Mouse (Mus musculus) midbrain, postnatal 0 days (tissue): Measurements from ENCODE around the gene Ms4a5. TPM values are rescaled to one million over a fixed set of nuclear protein-coding genes. Genes with fewer than 3 reads are reported as not detected.
"Not testable (repeated sequence)": the region's sequence is repeated elsewhere in the genome, so short reads cannot be mapped to it uniquely, and the experiment has no call there.

Experiments used
- ATAC-seq: fragments of 200-750 bp; cut with Nextera tagmentation; 2 replicates; pipeline ENCODE4 v1.8.0; 2017; ENCODE audit warnings: moderate number of reproducible peaks, mild to moderate bottlenecking, moderate TSS enrichment, moderate library complexity; ENCODE audit not compliant: low FRiP score
- DNase-seq: peaks from one replicate; pipeline ENCODE4 v3.0.0-alpha.2; 2015; ENCODE audit warnings: low spot score
- H3K27ac ChIP-seq: fragments of 300-500 bp; sonication (generic); 2 replicates; pipeline ENCODE4 v1.5.1; 2014; ENCODE audit warnings: low read depth, mild to moderate bottlenecking, low read length, mixed read lengths
- H3K27me3 ChIP-seq: fragments of 300-500 bp; sonication (generic); 2 replicates; pipeline ENCODE4 v1.6.1; 2014; ENCODE audit warnings: low read length, control low read depth, mixed read lengths; ENCODE audit not compliant: insufficient read depth
- H3K36me3 ChIP-seq: fragments of 300-500 bp; sonication (generic); 2 replicates; pipeline ENCODE4 v1.6.1; 2014; ENCODE audit warnings: low read length, control low read depth, mixed read lengths; ENCODE audit not compliant: insufficient read depth
- H3K4me1 ChIP-seq: fragments of 300-500 bp; sonication (generic); 2 replicates; pipeline ENCODE4 v1.6.1; 2014; ENCODE audit warnings: mild to moderate bottlenecking, control low read depth, antibody characterized with exemption, low read length, mixed read lengths; ENCODE audit not compliant: insufficient read depth
- H3K4me2 ChIP-seq: fragments of 300-500 bp; sonication (generic); 2 replicates; pipeline ENCODE4 v1.6.1; 2014; ENCODE audit warnings: low read depth, mild to moderate bottlenecking, low read length, mixed read lengths; ENCODE audit not compliant: poor library complexity, severe bottlenecking
- H3K4me3 ChIP-seq: fragments of 300-500 bp; sonication (generic); 2 replicates; pipeline ENCODE4 v1.5.1; 2014; ENCODE audit warnings: low read depth, mild to moderate bottlenecking, low read length, moderate library complexity
- H3K9ac ChIP-seq: fragments of 300-500 bp; sonication (generic); replicated peaks from 2 replicates; pipeline ENCODE4 v1.6.1; 2014; ENCODE audit warnings: mild to moderate bottlenecking, low read length, moderate library complexity, mixed read lengths; ENCODE audit not compliant: poor library complexity, severe bottlenecking
- H3K9me3 ChIP-seq: fragments of 300-500 bp; sonication (generic); 2 replicates; pipeline ENCODE4 v1.6.1; 2016; ENCODE audit warnings: low read length, control low read depth
- CTCF ChIP-seq: IDR thresholded peaks from 2 replicates; pipeline ENCODE4 v1.5.1; 2016; ENCODE audit warnings: antibody characterized with exemption, mild to moderate bottlenecking
- WGBS: fragments of 180-500 bp; shearing (Covaris S2); extraction: QIAGEN DNeasy Blood & Tissue Kit; methylation state at CpG from one replicate; pipeline ENCODE4 v1.1.7; 2014; 5-methylcytosine and 5-hydroxymethylcytosine counted together
- polyA plus RNA-seq: library from polyadenylated mRNA; unstranded; fragments of >200 nt; fragmentation: Nextera tagmentation; extraction: Ambion mirVana; gene quantifications from 2 replicates; pipeline ENCODE4 v1.2.1, GENCODE M21; 2015
- total RNA-seq: library from RNA; depleted of rRNA; stranded (reverse); fragments of >200 nt; gene quantifications from 2 replicates; pipeline ENCODE4 v1.2.3, GENCODE M21; 2014

Gene Ms4a5
- total and polyA plus RNA-seq, 2 experiments from 2014 or later, result not detected

- Histone ChIP-seq H3K4me2 (no peak overlapping the region), H3K4me1 (no peaks in the 10 kb centered on the region), H3K4me3 (no peak overlapping the region), H3K9me3 (no peaks in the 10 kb centered on the region), H3K27me3 (no peaks in the 10 kb centered on the region), H3K27ac (no peak overlapping the region), H3K9ac (no peak overlapping the region), H3K36me3 (no peaks in the 10 kb centered on the region)
- 44% methylated on average over 2 of the region's 2 CpGs for WGBS
- DNase-seq (no peak), ATAC-seq (no peak)
- no peak for TF ChIP-seq CTCF
These were observed 15.3 kb upstream of the Ms4a5 start for GRCm38 (mm10) chr19:11298939-11299338.

- H3K4me1 ChIP-seq, H3K9me3 ChIP-seq, H3K4me3 ChIP-seq, H3K27ac ChIP-seq, ATAC-seq, H3K36me3 ChIP-seq, H3K4me2 ChIP-seq, DNase-seq, H3K27me3 ChIP-seq, H3K9ac ChIP-seq: not testable (repeated sequence)
- WGBS, result 17% methylated on average over 3 of the region's 3 CpGs
These were observed 9.9 kb upstream of the Ms4a5 start for GRCm38 (mm10) chr19:11293616-11294015.

- DNase-seq, result peak; percentile 4
These were observed 9.3 kb upstream of the Ms4a5 start for GRCm38 (mm10) chr19:11292990-11293389.

GRCm38 (mm10) chr19:11280223-11280622, 3.5 kb downstream of the Ms4a5 start:
- no peaks in the 10 kb centered on the region for H3K27me3 ChIP-seq
- H3K9me3 ChIP-seq, result no peaks in the 10 kb centered on the region
- H3K9ac ChIP-seq, result no peak overlapping the region
- WGBS, result 86% methylated on average over 3 of the region's 3 CpGs
- no peaks in the 10 kb centered on the region for H3K36me3 ChIP-seq
- ATAC-seq (no peak), DNase-seq (no peak)
- no peak overlapping the region for H3K4me3 ChIP-seq
- no peaks in the 10 kb centered on the region for H3K4me1 ChIP-seq
- no peak for TF ChIP-seq CTCF
- H3K27ac ChIP-seq, result no peak overlapping the region
- no peak overlapping the region for H3K4me2 ChIP-seq

More at GRCm38 (mm10) chr19:11292990-11293389, 9.3 kb upstream of the Ms4a5 start:
- Histone ChIP-seq H3K36me3 (no peaks in the 10 kb centered on the region), H3K4me1 (no peaks in the 10 kb centered on the region), H3K27ac (no peak overlapping the region), H3K9me3 (no peaks in the 10 kb centered on the region), H3K4me2 (peak overlapping the region; percentile 36), H3K4me3 (peak overlapping the region; percentile 25), H3K9ac (no peak overlapping the region), H3K27me3 (no peaks in the 10 kb centered on the region)
- no peak for ATAC-seq
- 12% methylated on average over 12 of the region's 12 CpGs for WGBS
- no peak for TF ChIP-seq CTCF

GRCm38 (mm10) chr19:11276431-11276830, 7.2 kb downstream of the Ms4a5 start:
- no peak for TF ChIP-seq CTCF
- H3K27ac ChIP-seq, result no peak overlapping the region
- no peak for DNase-seq
- no peak for ATAC-seq
- no peaks in the 10 kb centered on the region for H3K36me3 ChIP-seq
- no peaks in the 10 kb centered on the region for H3K27me3 ChIP-seq
- H3K9me3 ChIP-seq, result no peaks in the 10 kb centered on the region
- H3K4me1 ChIP-seq, result no peaks in the 10 kb centered on the region
- no peak overlapping the region for H3K4me2 ChIP-seq
- H3K4me3 ChIP-seq, result no peak overlapping the region
- WGBS, result 72% methylated on average over 5 of the region's 5 CpGs
- H3K9ac ChIP-seq, result no peak overlapping the region

GRCm38 (mm10) chr19:11266956-11267355, 16.7 kb downstream of the Ms4a5 start:
- Histone ChIP-seq H3K4me1 (no peaks in the 10 kb centered on the region), H3K4me3 (no peak overlapping the region), H3K4me2 (no peak overlapping the region), H3K36me3 (no peaks in the 10 kb centered on the region), H3K27ac (no peak overlapping the region), H3K27me3 (no peaks in the 10 kb centered on the region), H3K9me3 (no peaks in the 10 kb centered on the region), H3K9ac (no peak overlapping the region)
- DNase-seq (no peak), ATAC-seq (no peak)
- no peak for TF ChIP-seq CTCF
- 83% methylated on average over 4 of the region's 4 CpGs for WGBS
